Mouse (Mus musculus) liver, adult 2 months (tissue): Measurements from ENCODE around the gene Snd1. TPM values are rescaled to one million over a fixed set of nuclear protein-coding genes. Genes with fewer than 3 reads are reported as not detected.

ENCODE experiments used
- DNase-seq: peaks from one replicate; pipeline ENCODE4 v3.0.0-alpha.2; 2011; ENCODE audit warnings: low read depth, low spot score; ENCODE audit errors: extremely low read depth
- H3K27ac ChIP-seq: fragments of 200-500 bp; replicated peaks from 2 replicates; pipeline ENCODE4 v1.5.1; 2012; ENCODE audit warnings: low read depth, mild to moderate bottlenecking, control low read depth, inconsistent platforms, low read length; ENCODE audit not compliant: insufficient read depth
- H3K27me3 ChIP-seq: fragments of 200-500 bp; 2 replicates; pipeline ENCODE4 v1.6.1; 2012; ENCODE audit warnings: mild to moderate bottlenecking, moderate library complexity, low read length, inconsistent platforms; ENCODE audit not compliant: control insufficient read depth, insufficient read depth
- H3K36me3 ChIP-seq: fragments of 200-500 bp; 2 replicates; pipeline ENCODE4 v1.6.1; 2012; ENCODE audit warnings: low read length, inconsistent platforms; ENCODE audit not compliant: control insufficient read depth, insufficient read depth
- H3K4me1 ChIP-seq: fragments of 200-500 bp; 2 replicates; pipeline ENCODE4 v1.6.1; 2011; ENCODE audit warnings: low read length; ENCODE audit not compliant: control insufficient read depth, insufficient read depth
- H3K4me3 ChIP-seq: fragments of 200-500 bp; 2 replicates; pipeline ENCODE4 v1.5.1; 2011; ENCODE audit warnings: low read depth, mild to moderate bottlenecking, control low read depth, low read length, moderate library complexity; ENCODE audit not compliant: insufficient read depth
- H3K79me2 ChIP-seq: fragments of 200-500 bp; 2 replicates; pipeline ENCODE4 v1.6.1; 2012; ENCODE audit warnings: inconsistent platforms, mild to moderate bottlenecking, low read length, moderate library complexity; ENCODE audit not compliant: control insufficient read depth, insufficient read depth
- H3K9ac ChIP-seq: fragments of 200-500 bp; 2 replicates; pipeline ENCODE4 v1.6.1; 2012; ENCODE audit warnings: low read depth, mild to moderate bottlenecking, control low read depth, inconsistent platforms, low read length
- CTCF ChIP-seq: fragments of 200-500 bp; IDR thresholded peaks from 2 replicates; pipeline ENCODE4 v1.5.1; 2011; ENCODE audit warnings: low read depth, low read length, control low read depth
- POLR2A ChIP-seq: fragments of 200-500 bp; IDR thresholded peaks from 2 replicates; pipeline ENCODE4 v1.6.1; 2011; ENCODE audit warnings: low read length, control low read depth; ENCODE audit not compliant: insufficient read depth; ENCODE audit errors: extremely low read depth
- whole genome bisulfite sequencing: fragments of 180-500 bp; shearing (Covaris S2); methylation state at CpG from one replicate; pipeline ENCODE4 v1.1.7; 2018; 5-methylcytosine and 5-hydroxymethylcytosine counted together
- polyA plus RNA-seq: library from polyadenylated mRNA; depleted of rRNA; stranded (reverse); fragments of >200 nt; gene quantifications from 2 replicates; pipeline ENCODE4 v1.2.3, GENCODE M21; 2012
- total RNA-seq: library from RNA; depleted of rRNA; stranded (reverse); fragments of >200 nt; gene quantifications from 2 replicates; pipeline ENCODE4 v1.2.3, GENCODE M21; 2014

Snd1 gene
- total and polyA plus RNA-seq, 2 experiments: 64.2 to 88.6 TPM

- H3K36me3 ChIP-seq: peaks cover 55% of the 10 kb centered on the region
- no peak for DNase-seq
- WGBS: 62% methylated on average over 7 of the region's 7 CpGs
Measured at GRCm38 (mm10) chr6:28550255-28551004, 75.5 kb downstream of the Snd1 start.

GRCm38 (mm10) chr6:28554470-28554869 is 79.5 kb downstream of the Snd1 start:
- Histone ChIP-seq H3K36me3 (peaks cover 46% of the 10 kb centered on the region), H3K4me1 (no peaks in the 10 kb centered on the region), H3K79me2 (peaks cover 3% of the 10 kb centered on the region; the same call in 1 of the 2 replicates), H3K27me3 (no peaks in the 10 kb centered on the region), H3K27ac (peak overlapping the region; percentile 21; the same call in 1 of the 2 replicates), H3K4me3 (no peak overlapping the region), H3K9ac (no peak overlapping the region)
- WGBS: 81% methylated on average over 1 of the region's 1 CpGs
- no peak for DNase-seq
- TF ChIP-seq POLR2A (no peak), CTCF (no peak)

More at GRCm38 (mm10) chr6:28550255-28551004, 75.5 kb downstream of the Snd1 start:
- H3K79me2 ChIP-seq: peaks cover 3% of the 10 kb centered on the region; the same call in 1 of the 2 replicates
- no peaks in the 10 kb centered on the region for H3K27me3 ChIP-seq
- no peak overlapping the region for H3K4me3 ChIP-seq
- no peak overlapping the region for H3K27ac ChIP-seq
- H3K9ac ChIP-seq: no peak overlapping the region
- no peak for TF ChIP-seq CTCF
- no peak for TF ChIP-seq POLR2A
- no peaks in the 10 kb centered on the region for H3K4me1 ChIP-seq

GRCm38 (mm10) chr6:28555002-28555401 is 80.1 kb downstream of the Snd1 start:
- Histone ChIP-seq H3K27ac (no peak overlapping the region), H3K4me1 (no peaks in the 10 kb centered on the region), H3K79me2 (peaks cover 3% of the 10 kb centered on the region; the same call in 1 of the 2 replicates), H3K9ac (no peak overlapping the region), H3K36me3 (peaks cover 47% of the 10 kb centered on the region), H3K4me3 (no peak overlapping the region), H3K27me3 (no peaks in the 10 kb centered on the region)
- TF ChIP-seq CTCF (no peak), POLR2A (no peak)
- 78% methylated on average over 6 of the region's 6 CpGs for WGBS
- no peak for DNase-seq

GRCm38 (mm10) chr6:28555428-28555827 is 80.5 kb downstream of the Snd1 start:
- Histone ChIP-seq H3K27ac (no peak overlapping the region), H3K27me3 (no peaks in the 10 kb centered on the region), H3K4me1 (no peaks in the 10 kb centered on the region), H3K36me3 (peaks cover 48% of the 10 kb centered on the region), H3K79me2 (peaks cover 3% of the 10 kb centered on the region; the same call in 1 of the 2 replicates), H3K4me3 (no peak overlapping the region), H3K9ac (no peak overlapping the region)
- no peak for DNase-seq
- no peak for TF ChIP-seq CTCF
- no peak for TF ChIP-seq POLR2A
- WGBS: 82% methylated on average over 7 of the region's 7 CpGs

GRCm38 (mm10) chr6:28557728-28558127 is 82.8 kb downstream of the Snd1 start:
- 97% methylated on average over 6 of the region's 6 CpGs for WGBS
- H3K36me3 ChIP-seq: peaks cover 28% of the 10 kb centered on the region

GRCm38 (mm10) chr6:28559419-28559818 is 84.5 kb downstream of the Snd1 start:
- H3K4me1 ChIP-seq: no peaks in the 10 kb centered on the region
- no peak overlapping the region for H3K27ac ChIP-seq
- TF ChIP-seq POLR2A (no peak), CTCF (no peak)
- H3K9ac ChIP-seq: no peak overlapping the region
- H3K27me3 ChIP-seq: no peaks in the 10 kb centered on the region
- no peak overlapping the region for H3K4me3 ChIP-seq
- peaks cover 25% of the 10 kb centered on the region for H3K36me3 ChIP-seq
- H3K79me2 ChIP-seq: peaks cover 3% of the 10 kb centered on the region; the same call in 1 of the 2 replicates
- DNase-seq: no peak
- WGBS: 92% methylated on average over 2 of the region's 2 CpGs

More at GRCm38 (mm10) chr6:28557728-28558127, 82.8 kb downstream of the Snd1 start:
- H3K4me1 ChIP-seq: no peaks in the 10 kb centered on the region
- H3K79me2 ChIP-seq: peaks cover 3% of the 10 kb centered on the region; the same call in 1 of the 2 replicates
- TF ChIP-seq CTCF (no peak), POLR2A (no peak)
- no peaks in the 10 kb centered on the region for H3K27me3 ChIP-seq
- no peak overlapping the region for H3K4me3 ChIP-seq
- no peak overlapping the region for H3K27ac ChIP-seq
- H3K9ac ChIP-seq: no peak overlapping the region
- no peak for DNase-seq
